Mouse (Mus musculus): ENCODE data around the gene Ddx56.

Gene Ddx56

GRCm38 (mm10) chr11:6267320-6268254, at the start of gene Ddx56:
TSS of gene Ddx56 (minus strand) at chr11:6267772.
- DNase-seq: peak; percentile 79 to 88

- no peak for DNase-seq
Observed at GRCm38 (mm10) chr11:6316821-6317220, 49.2 kb upstream of the Ddx56 start.

GRCm38 (mm10) chr11:6313874-6314406, 46.4 kb upstream of the Ddx56 start:
- DNase-seq: no peak

GRCm38 (mm10) chr11:6308181-6308580, 40.6 kb upstream of the Ddx56 start:
- no peak for DNase-seq

GRCm38 (mm10) chr11:6305943-6306430, 38.4 kb upstream of the Ddx56 start:
- DNase-seq: no peak

GRCm38 (mm10) chr11:6302793-6303192, 35.2 kb upstream of the Ddx56 start:
- no peak for DNase-seq

GRCm38 (mm10) chr11:6299435-6299834, 31.9 kb upstream of the Ddx56 start:
- no peak for DNase-seq

GRCm38 (mm10) chr11:6296077-6296476, 28.5 kb upstream of the Ddx56 start:
- DNase-seq: no peak

GRCm38 (mm10) chr11:6294632-6295031, 27.1 kb upstream of the Ddx56 start:
- no peak for DNase-seq

GRCm38 (mm10) chr11:6293601-6294000, 26.0 kb upstream of the Ddx56 start:
- no peak for DNase-seq

GRCm38 (mm10) chr11:6292988-6293349, 25.4 kb upstream of the Ddx56 start:
- no peak for DNase-seq

- DNase-seq: peak in 1 of 2 experiments; percentile 64
Observed at GRCm38 (mm10) chr11:6292116-6292987, 24.8 kb upstream of the Ddx56 start.

GRCm38 (mm10) chr11:6291401-6292115, 24.0 kb upstream of the Ddx56 start, which contains the start of gene Ogdh:
TSS of gene Ogdh (plus strand) at chr11:6291633.
- peak; percentile 97 for DNase-seq

GRCm38 (mm10) chr11:6290883-6291282, 23.3 kb upstream of the Ddx56 start:
- no peak for DNase-seq

- no peak for DNase-seq
Observed at GRCm38 (mm10) chr11:6290138-6290537, 22.6 kb upstream of the Ddx56 start.

GRCm38 (mm10) chr11:6282940-6283339, 15.4 kb upstream of the Ddx56 start:
- DNase-seq: no peak

GRCm38 (mm10) chr11:6276466-6276865, 8.9 kb upstream of the Ddx56 start:
- no peak for DNase-seq

GRCm38 (mm10) chr11:6275094-6275484, 7.5 kb upstream of the Ddx56 start:
- no peak for DNase-seq

- peak; percentile 98 for DNase-seq
Observed at GRCm38 (mm10) chr11:6274387-6275093, 7.0 kb upstream of the Ddx56 start, which contains the start of gene Tmed4. TSS of gene Tmed4 (minus strand) at chr11:6274870.

GRCm38 (mm10) chr11:6273607-6274006, 6.0 kb upstream of the Ddx56 start:
- DNase-seq: no peak

- no peak for DNase-seq
Observed at GRCm38 (mm10) chr11:6266621-6267020, 951 bp downstream of the Ddx56 start.

Measured in thymus, adult 18-20 months (tissue).